Mouse (Mus musculus): ENCODE data around the gene Ebf1.

The Ebf1 gene

DNA sequence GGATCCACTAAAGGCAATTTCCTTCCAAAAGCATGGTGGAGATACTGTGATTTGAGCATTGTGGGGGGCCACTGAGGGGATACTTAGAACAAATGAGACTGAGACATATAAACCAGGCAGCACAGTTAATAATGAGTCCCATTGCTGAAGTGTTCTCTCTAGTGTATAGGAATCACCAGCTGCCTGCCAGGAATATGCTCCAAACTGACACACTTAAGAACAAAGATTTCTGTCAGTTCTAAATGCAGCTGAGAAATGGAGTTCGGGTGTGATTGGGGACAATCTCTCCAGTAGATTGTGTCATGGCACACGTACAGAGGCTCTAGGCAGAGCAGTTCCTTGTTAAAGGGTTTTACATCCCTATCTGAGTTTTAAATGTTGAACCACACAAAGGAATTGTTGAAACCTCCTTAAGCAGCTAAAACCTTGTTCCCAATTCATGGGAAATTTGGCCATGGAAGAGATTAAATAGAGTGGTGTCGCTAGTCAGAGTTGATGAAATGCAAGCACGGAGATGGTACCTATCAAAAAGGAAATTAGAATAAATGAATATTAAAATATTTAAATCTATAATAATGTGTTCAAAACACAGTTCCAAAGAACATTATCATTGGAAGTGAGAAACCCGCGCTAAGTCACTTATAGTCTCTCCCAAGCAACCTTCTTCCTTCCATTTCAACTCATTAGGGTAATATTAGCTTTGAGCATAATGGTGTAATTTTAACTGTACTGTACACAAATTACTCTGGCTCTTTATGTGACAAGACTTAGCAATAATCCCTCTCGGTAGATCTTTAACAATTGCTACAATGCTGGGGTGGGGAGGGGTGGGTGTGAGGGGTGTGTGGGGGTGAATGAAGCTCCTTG lies 438.9 kb downstream of the Ebf1 start:
- no peak for DNase-seq (ENCODE audit: low spot score in 2 of 2)
